Mouse (Mus musculus): Measurements from ENCODE around the gene Dars2. TPM values are rescaled to one million over a fixed set of nuclear protein-coding genes. Genes with fewer than 3 reads are reported as not detected.

The Dars2 gene
- 25.3 and 32.9 TPM in 2 replicates for total RNA-seq (2021)
- long read RNA-seq, experiment 1, transcript Dars2-201 (17 exons, 3,619 nt) = major isoform, 48 of 65 reads
- long read RNA-seq, experiment 1, partial matches to known transcripts = 2 of 65 reads
- long read RNA-seq, experiment 1, other reads (novel, unspliced or antisense) = 14 of 65 reads
- long read RNA-seq, experiment 2, transcript Dars2-201 (17 exons, 3,619 nt) = major isoform, 51 of 63 reads
- long read RNA-seq, experiment 2, partial matches to known transcripts = 3 of 63 reads
- long read RNA-seq, experiment 2, other reads (novel, unspliced or antisense) = 8 of 63 reads

DNA sequence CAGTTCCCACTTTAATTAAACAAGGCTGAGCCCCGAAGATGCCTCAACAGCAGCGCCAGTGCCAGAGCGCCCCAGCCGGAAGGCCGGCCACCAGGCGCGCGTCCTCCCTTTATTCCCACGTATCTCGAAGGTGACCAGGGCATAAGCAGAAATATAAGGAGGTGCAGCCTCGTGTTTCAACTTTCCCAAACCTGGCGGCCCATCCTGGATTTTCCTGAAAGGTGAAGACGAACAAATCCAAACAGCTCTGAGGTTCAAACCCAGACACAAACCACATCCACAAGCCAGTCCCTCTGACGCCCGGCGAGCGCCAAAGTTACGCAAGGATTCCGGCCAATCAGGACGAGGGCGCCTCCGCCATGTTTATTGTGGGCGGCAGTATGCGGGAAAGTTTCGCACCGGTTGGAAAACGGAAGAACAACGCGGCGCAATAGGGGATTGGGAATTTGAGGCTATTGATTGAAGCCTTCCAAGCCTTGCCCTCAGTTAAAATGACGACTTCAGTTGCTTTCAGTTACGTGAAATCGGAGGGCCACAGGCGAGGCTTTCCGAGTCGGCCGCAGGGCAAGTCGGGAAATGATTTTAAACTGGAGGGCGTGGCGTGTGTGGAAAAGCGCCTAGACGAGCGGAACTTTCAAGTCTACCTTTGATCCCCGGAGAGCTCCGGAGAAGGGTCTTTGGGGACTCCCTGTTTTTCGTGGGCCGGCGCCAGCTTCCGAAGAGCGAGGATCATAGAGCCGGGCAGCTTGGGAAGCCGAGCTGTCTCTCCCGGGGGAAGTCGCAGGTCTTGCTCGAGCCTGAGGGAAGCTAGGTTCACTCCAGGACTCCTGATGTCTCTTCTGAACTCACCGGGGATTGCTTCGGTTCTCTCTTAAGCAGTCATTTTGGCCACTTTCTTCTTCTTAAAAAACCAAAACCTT lies at the start of gene Dars2, which contains the start of gene Cenpl:
Dars2 (minus strand) TSS at position 307 of the 920 bp plus-strand sequence.
Cenpl (plus strand) TSS at position 362 of the 920 bp plus-strand sequence.
- DNase-seq = peak; percentile 98

GRCm38 (mm10) chr1:161114591-161114990 lies 44.1 kb upstream of the Dars2 start:
- no peak for DNase-seq

GRCm38 (mm10) chr1:161109216-161109615 lies 38.8 kb upstream of the Dars2 start:
- no peak for DNase-seq

GRCm38 (mm10) chr1:161103842-161104241 lies 33.4 kb upstream of the Dars2 start:
- DNase-seq = no peak

DNA sequence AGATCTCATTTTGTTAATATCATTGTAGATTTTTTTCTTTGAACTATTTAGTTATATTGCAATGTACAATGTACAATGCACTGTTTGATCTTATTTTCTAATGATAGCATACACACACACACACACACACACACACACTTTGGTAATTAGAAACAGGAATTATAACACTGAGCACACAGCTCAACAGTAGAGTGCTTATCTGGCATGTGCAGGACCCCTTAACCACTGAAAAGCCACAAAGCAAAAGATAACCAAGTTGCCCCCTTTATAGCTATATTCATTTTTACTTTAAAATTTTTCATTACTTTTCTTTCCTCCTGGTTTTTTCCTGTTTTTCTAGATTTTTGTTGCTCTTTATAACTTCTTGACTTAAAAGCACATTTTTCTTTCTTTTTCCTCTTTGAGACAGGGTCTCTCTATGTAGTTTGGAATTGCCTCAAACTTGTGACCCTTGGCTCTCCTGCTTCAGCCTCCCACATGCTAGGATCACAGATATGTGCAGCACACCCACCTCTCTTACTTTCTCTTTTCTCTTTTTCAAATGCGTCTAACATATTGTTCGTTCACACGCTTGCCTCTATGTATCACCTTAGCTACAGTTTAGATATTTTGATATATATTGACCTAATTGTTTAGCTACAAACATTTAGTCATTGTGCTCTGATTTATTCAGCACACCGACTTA lies 29.4 kb upstream of the Dars2 start:
- DNase-seq = no peak

- no peak for DNase-seq
These were observed 6.8 kb upstream of the Dars2 start for GRCm38 (mm10) chr1:161077243-161077642.

- no peak for DNase-seq
These were observed 5.8 kb upstream of the Dars2 start for GRCm38 (mm10) chr1:161076238-161076637.

- no peak for DNase-seq
These were observed 788 bp upstream of the Dars2 start for GRCm38 (mm10) chr1:161071272-161071620.

- DNase-seq = no peak
These were observed 7.1 kb downstream of the Dars2 start for GRCm38 (mm10) chr1:161063351-161063750.

DNA sequence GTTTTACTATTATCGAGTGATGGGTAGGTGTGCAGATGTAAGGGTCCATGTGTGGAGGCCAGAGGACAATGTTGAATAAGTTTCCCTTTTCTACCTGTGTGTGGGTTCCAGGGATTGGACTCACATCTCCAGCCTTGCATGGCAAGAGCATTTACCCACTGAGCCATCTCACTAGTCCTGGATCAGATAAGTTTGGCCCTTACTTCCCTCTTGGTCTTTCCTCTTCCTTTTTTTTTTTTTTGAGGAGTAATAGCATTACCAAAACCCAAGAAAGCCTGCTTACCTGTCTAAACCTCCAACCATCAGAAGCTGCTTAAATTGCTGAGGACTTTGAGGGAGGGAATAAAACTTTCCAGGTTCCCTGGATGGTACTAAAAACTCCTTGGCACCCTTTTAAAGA lies 13.3 kb downstream of the Dars2 start:
- DNase-seq = no peak

DNA sequence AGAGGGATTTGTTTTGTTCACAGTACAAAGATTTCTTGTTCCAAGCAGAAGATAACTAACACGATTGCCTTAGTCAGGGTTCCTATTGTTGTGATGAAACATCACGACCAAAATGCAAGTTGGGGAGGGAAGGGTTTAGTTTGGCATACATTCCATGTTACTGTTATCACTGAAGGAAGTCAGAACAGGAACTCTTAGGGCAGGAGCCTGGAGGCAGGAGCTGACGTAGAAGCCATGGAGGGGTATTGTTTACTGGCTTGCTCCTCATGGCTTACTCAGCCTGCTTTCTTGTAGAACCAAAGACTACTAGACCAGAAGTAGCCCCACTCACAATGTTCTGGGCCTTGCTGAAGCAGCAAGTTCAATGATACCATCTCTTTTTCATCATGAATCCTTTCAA lies 23.5 kb downstream of the Dars2 start:
- DNase-seq = no peak

- DNase-seq = no peak
These were observed 29.0 kb downstream of the Dars2 start for GRCm38 (mm10) chr1:161041261-161042020.

- no peak for DNase-seq
These were observed 29.6 kb downstream of the Dars2 start for GRCm38 (mm10) chr1:161040855-161041254.

DNA sequence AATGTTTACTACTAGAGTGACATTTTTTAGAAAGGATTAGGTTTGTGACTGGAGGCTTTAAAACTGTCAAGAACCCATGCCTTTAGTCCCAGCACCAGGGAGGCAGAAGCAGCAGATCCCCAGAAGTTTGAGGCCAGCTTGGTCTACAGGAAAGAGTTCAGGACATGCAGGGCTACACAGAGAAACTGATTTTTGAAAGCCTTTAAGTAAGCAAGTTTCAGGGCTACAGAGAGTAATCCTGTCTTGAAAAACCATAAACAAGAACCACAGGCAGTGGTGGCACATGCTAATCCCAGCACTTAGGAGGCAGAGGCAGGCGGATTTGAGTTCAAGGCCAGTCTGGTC lies 30.1 kb downstream of the Dars2 start:
- no peak for DNase-seq

DNA sequence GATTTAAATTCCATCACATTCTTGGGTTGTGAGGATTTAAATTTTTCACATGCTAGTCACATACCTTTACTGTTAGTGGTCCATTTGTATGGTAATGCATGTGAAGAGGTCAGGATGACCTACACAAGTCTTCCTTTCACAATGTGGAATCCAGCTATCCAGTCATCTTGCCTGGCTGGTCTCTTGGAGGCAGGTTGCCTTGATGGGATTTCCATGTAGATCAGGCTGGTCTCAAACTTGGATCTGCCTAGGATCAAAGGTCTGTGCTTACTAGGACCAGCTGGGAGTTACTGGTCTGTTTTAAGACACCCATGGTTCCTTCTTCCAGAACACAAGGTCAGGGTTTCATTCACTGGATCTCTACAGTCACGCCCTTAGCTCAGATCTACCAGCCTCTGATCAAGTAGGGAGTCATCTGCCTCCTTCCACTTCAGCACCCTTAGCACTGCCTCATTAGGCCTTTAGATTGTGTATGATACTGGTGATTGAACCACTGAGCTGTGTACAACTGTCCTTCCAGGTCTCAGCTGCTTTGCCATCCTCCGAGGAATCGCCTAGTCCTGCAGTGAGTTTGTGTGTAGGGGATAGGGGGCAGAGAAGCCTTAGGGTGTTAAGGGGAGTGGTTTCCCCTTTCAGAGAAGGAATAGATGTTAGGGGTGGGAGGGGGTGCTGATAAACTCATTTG lies 30.6 kb downstream of the Dars2 start:
- no peak for DNase-seq

- DNase-seq = no peak
These were observed 31.3 kb downstream of the Dars2 start for GRCm38 (mm10) chr1:161038968-161039721.

DNA sequence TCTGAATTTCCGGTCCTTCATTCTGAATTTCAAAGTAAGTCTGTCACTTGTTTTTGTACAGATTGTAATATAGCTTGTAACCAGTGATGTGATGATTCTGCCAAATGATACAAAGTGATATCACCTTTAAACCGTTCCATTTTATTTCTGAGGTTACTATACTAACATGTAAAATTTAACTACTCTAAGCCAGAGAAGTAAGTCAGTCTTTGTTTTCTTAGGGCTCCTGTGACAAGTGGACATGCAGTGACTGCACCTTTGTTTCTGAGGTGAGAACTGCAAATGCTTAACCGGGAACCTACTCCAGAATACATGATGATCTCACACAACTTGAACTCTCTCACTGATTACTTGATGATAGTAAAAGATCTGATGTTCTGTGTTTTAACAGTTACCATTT lies 32.5 kb downstream of the Dars2 start:
- DNase-seq = no peak

DNA sequence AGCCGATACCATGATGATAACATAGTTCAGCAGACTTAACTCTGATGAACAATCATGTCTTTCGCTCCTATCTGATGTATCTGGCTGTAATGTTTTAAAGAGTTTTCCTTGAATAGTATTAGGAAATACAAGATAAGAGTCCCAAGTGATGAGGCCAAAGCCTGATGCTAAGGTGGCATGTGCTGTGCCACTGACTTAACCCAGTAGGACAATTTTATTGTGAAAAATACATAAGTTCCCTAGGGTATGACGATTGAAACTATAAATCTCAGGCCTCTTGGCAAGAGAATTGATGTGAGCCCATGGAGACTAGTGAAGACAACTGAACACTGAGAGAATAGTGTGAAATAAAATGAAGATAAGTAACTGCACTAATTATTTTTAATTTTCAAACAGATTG lies 32.9 kb downstream of the Dars2 start:
- DNase-seq = no peak

DNA sequence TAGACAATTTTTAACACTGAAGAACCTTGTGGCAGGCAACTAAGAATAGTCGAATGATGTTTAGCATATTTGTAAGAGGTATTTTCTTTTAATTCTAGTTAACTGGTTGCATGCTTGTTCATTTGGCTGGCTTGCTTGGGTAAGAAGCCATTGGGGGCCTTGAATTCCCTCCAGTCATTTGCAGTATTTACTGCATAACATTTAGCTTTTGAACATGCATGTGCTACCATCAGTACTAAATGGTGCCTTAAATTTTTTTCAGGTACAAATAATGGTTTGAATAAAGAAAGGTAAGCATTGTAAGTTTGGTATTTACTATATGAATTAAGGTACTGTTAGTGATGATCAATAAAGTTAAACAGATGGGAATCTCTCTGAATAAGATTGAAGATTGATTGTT lies 33.4 kb downstream of the Dars2 start:
- DNase-seq = no peak

DNA sequence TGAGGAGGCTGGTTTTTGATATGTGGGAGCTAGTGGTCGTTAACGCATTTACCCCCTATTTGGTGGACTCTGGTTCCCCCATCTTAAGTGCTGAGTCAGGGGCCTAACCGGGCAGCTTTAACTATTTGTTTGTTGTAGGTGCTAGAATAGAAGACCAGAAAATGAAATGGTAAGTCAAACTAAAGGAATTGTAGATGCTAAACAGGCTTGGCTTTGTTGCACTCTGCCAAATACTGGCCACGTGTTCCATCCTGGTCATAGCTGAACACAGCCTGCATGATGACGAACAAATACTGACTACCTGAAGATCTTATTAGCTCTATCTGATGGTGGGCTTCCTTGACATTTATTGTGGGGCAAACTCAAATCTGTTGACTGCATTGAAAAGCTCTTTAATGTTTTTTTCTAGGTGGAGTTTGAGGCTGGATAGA lies 34.0 kb downstream of the Dars2 start:
- no peak for DNase-seq

All from adrenal gland, postnatal 14 days (tissue).